Mouse (Mus musculus): Measurements from ENCODE around the gene Ufsp1. TPM values are rescaled to one million over a fixed set of nuclear protein-coding genes. Genes with fewer than 3 reads are reported as not detected.
"Not testable (repeated sequence)": the region's sequence is repeated elsewhere in the genome, so short reads cannot be mapped to it uniquely, and the experiment has no call there.

Gene Ufsp1
- 20.1 and 24.0 TPM in 2 replicates for polyA plus RNA-seq (2015; fragmentation: Nextera tagmentation; extraction: Ambion mirVana)

GRCm38 (mm10) chr5:137293839-137294743 is at the start of gene Ufsp1:
Gene Ufsp1 (plus strand): TSS chr5:137294629.
- under 1% methylated on average over 52 of the region's 52 CpGs for WGBS
- peak within 1 kb of the TSS; percentile 85 for H3K4me2 ChIP-seq
- H3K4me1 ChIP-seq (replicated peaks), result peaks cover 44% of the 10 kb centered on the region
- peak within 1 kb of the TSS; percentile 81 for H3K27ac ChIP-seq (replicated peaks)
- peak within 1 kb of the TSS; percentile 82 for H3K9ac ChIP-seq
- H3K36me3 ChIP-seq, result peaks cover 37% of the 10 kb centered on the region
- ATAC-seq (ENCODE audit: low FRiP score, low read depth), result peak; percentile 95
- H3K9me3 ChIP-seq, result no peaks in the 10 kb centered on the region
- H3K4me3 ChIP-seq, result peak within 1 kb of the TSS; percentile 51
- H3K27me3 ChIP-seq, result peaks cover 23% of the 10 kb centered on the region

- Histone ChIP-seq H3K27ac (replicated peaks) (no peak overlapping the region), H3K4me2 (no peak overlapping the region), H3K27me3 (no peaks in the 10 kb centered on the region), H3K9me3 (no peaks in the 10 kb centered on the region), H3K4me1 (replicated peaks) (no peaks in the 10 kb centered on the region), H3K36me3 (no peaks in the 10 kb centered on the region), H3K9ac (no peak overlapping the region), H3K4me3 (no peak overlapping the region)
- no peak for ATAC-seq (ENCODE audit: low FRiP score, low read depth)
- WGBS, result 89% methylated on average over 14 of the region's 14 CpGs
Observed at GRCm38 (mm10) chr5:137263897-137264720, 30.3 kb upstream of the Ufsp1 start.

- no peak overlapping the region for H3K4me2 ChIP-seq
- no peaks in the 10 kb centered on the region for H3K9me3 ChIP-seq
- WGBS, result 92% methylated on average over 11 of the region's 11 CpGs
- no peak overlapping the region for H3K27ac ChIP-seq (replicated peaks)
- H3K4me3 ChIP-seq, result no peak overlapping the region
- no peaks in the 10 kb centered on the region for H3K27me3 ChIP-seq
- no peak for ATAC-seq (ENCODE audit: low FRiP score, low read depth)
- no peaks in the 10 kb centered on the region for H3K4me1 ChIP-seq (replicated peaks)
- no peaks in the 10 kb centered on the region for H3K36me3 ChIP-seq
- no peak overlapping the region for H3K9ac ChIP-seq
Observed at GRCm38 (mm10) chr5:137264787-137265186, 29.6 kb upstream of the Ufsp1 start.

- 34% methylated on average over 15 of the region's 18 CpGs for WGBS
- Histone ChIP-seq H3K9me3 (no peaks in the 10 kb centered on the region), H3K4me1 (replicated peaks) (no peaks in the 10 kb centered on the region), H3K27ac (replicated peaks) (no peak overlapping the region), H3K36me3 (no peaks in the 10 kb centered on the region), H3K27me3 (no peaks in the 10 kb centered on the region), H3K4me2 (peak overlapping the region; percentile 16), H3K4me3 (no peak overlapping the region), H3K9ac (no peak overlapping the region)
- no peak for ATAC-seq (ENCODE audit: low FRiP score, low read depth)
Observed at GRCm38 (mm10) chr5:137268131-137268910, 26.1 kb upstream of the Ufsp1 start.

GRCm38 (mm10) chr5:137277360-137278342 is 16.8 kb upstream of the Ufsp1 start:
- Histone ChIP-seq H3K27me3 (no peaks in the 10 kb centered on the region), H3K4me3 (no peak overlapping the region), H3K36me3 (no peaks in the 10 kb centered on the region), H3K27ac (replicated peaks) (0 out of 2 replicates have a peak overlapping the region, but pooled peaks have one; percentile 17), H3K9ac (0 out of 2 replicates have a peak overlapping the region, but pooled peaks have one; percentile 13), H3K4me1 (replicated peaks) (peaks cover 3% of the 10 kb centered on the region; the same call in 1 of the 2 replicates), H3K9me3 (no peaks in the 10 kb centered on the region), H3K4me2 (peak overlapping the region; percentile 44)
- WGBS, result 42% methylated on average over 18 of the region's 18 CpGs
- ATAC-seq (ENCODE audit: low FRiP score, low read depth), result peak; percentile 81

GRCm38 (mm10) chr5:137284411-137284810 is 10.0 kb upstream of the Ufsp1 start:
- not testable (repeated sequence) for H3K36me3 ChIP-seq; H3K9ac ChIP-seq; H3K4me2 ChIP-seq; H3K9me3 ChIP-seq; H3K27ac ChIP-seq (replicated peaks); H3K4me3 ChIP-seq; ATAC-seq (ENCODE audit: low FRiP score, low read depth); H3K27me3 ChIP-seq
- peaks cover 32% of the 10 kb centered on the region for H3K4me1 ChIP-seq (replicated peaks)
- WGBS, result 85% methylated on average over 4 of the region's 6 CpGs

GRCm38 (mm10) chr5:137285045-137285444 is 9.4 kb upstream of the Ufsp1 start:
- Histone ChIP-seq H3K9me3 (no peaks in the 10 kb centered on the region), H3K9ac (no peak overlapping the region), H3K4me2 (no peak overlapping the region), H3K27ac (replicated peaks) (no peak overlapping the region), H3K36me3 (no peaks in the 10 kb centered on the region), H3K4me1 (replicated peaks) (peaks cover 38% of the 10 kb centered on the region), H3K4me3 (no peak overlapping the region), H3K27me3 (peaks cover 7% of the 10 kb centered on the region)
- ATAC-seq (ENCODE audit: low FRiP score, low read depth), result no peak
- 67% methylated on average over 5 of the region's 5 CpGs for WGBS

- H3K4me3 ChIP-seq, result peak overlapping the region; percentile 55; the same call in 1 of the 2 replicates
- H3K27ac ChIP-seq (replicated peaks), result peak overlapping the region; percentile 85
- no peak for ATAC-seq (ENCODE audit: low FRiP score, low read depth)
- H3K4me2 ChIP-seq, result peak overlapping the region; percentile 96
- no peaks in the 10 kb centered on the region for H3K36me3 ChIP-seq
- H3K27me3 ChIP-seq, result peaks cover 11% of the 10 kb centered on the region
- WGBS, result 54% methylated on average over 7 of the region's 7 CpGs
- H3K9ac ChIP-seq, result 0 out of 2 replicates have a peak overlapping the region, but pooled peaks have one; percentile 7
- no peaks in the 10 kb centered on the region for H3K9me3 ChIP-seq
- H3K4me1 ChIP-seq (replicated peaks), result peaks cover 46% of the 10 kb centered on the region
Observed at GRCm38 (mm10) chr5:137285986-137286385, 8.4 kb upstream of the Ufsp1 start.

- peak overlapping the region; percentile 55 for H3K4me3 ChIP-seq
- under 1% methylated on average over 16 of the region's 16 CpGs for WGBS
- peak overlapping the region; percentile 85 for H3K27ac ChIP-seq (replicated peaks)
- H3K4me2 ChIP-seq, result peak overlapping the region; percentile 96
- peaks cover 16% of the 10 kb centered on the region for H3K27me3 ChIP-seq
- peak overlapping the region; percentile 69; the same call in 1 of the 2 replicates for H3K9ac ChIP-seq
- no peaks in the 10 kb centered on the region for H3K36me3 ChIP-seq
- ATAC-seq (ENCODE audit: low FRiP score, low read depth), result peak; percentile 77
- H3K9me3 ChIP-seq, result no peaks in the 10 kb centered on the region
- peaks cover 46% of the 10 kb centered on the region for H3K4me1 ChIP-seq (replicated peaks)
Observed at GRCm38 (mm10) chr5:137286655-137287031, 7.8 kb upstream of the Ufsp1 start.

- ATAC-seq (ENCODE audit: low FRiP score, low read depth), result peak; percentile 83
- H3K27me3 ChIP-seq, result peaks cover 22% of the 10 kb centered on the region
- peak within 1 kb of the TSS; percentile 55 for H3K4me3 ChIP-seq
- under 1% methylated on average over 40 of the region's 40 CpGs for WGBS
- peak within 1 kb of the TSS; percentile 69 for H3K9ac ChIP-seq
- H3K4me1 ChIP-seq (replicated peaks), result peaks cover 46% of the 10 kb centered on the region
- H3K9me3 ChIP-seq, result no peaks in the 10 kb centered on the region
- H3K36me3 ChIP-seq, result no peaks in the 10 kb centered on the region
- H3K4me2 ChIP-seq, result peak within 1 kb of the TSS; percentile 96
- H3K27ac ChIP-seq (replicated peaks), result peak within 1 kb of the TSS; percentile 85
Observed at GRCm38 (mm10) chr5:137287032-137287952, 7.1 kb upstream of the Ufsp1 start, which contains the start of gene Ache. Gene Ache (plus strand): TSS chr5:137287519.
